Mouse (Mus musculus) T-cell, adult 2 months (primary cell): ENCODE results near the gene Fbxo44.
"Not testable (repeated sequence)": the region's sequence is repeated elsewhere in the genome, so short reads cannot be mapped to it uniquely, and the experiment has no call there.

Experiments
- DNase-seq: peaks from one replicate; pipeline ENCODE4 v3.0.0; 2022; ENCODE audit warnings: low spot score

Fbxo44 gene

GRCm38 (mm10) chr4:148130561-148131413 lies 29.5 kb downstream of the Fbxo44 start, which contains the start of gene Draxin:
Draxin (minus strand) TSS chr4:148130698.
- DNase-seq = no peak

- no peak for DNase-seq
Measured at GRCm38 (mm10) chr4:148130133-148130532, 30.1 kb downstream of the Fbxo44 start, which contains the start of gene Mad2l2. Mad2l2 (plus strand) TSS chr4:148130384.

GRCm38 (mm10) chr4:148128672-148129071 lies 31.6 kb downstream of the Fbxo44 start:
- DNase-seq = no peak

GRCm38 (mm10) chr4:148128241-148128640 lies 32.0 kb downstream of the Fbxo44 start:
- no peak for DNase-seq

- no peak for DNase-seq
Measured at GRCm38 (mm10) chr4:148122694-148123066, 37.6 kb downstream of the Fbxo44 start.

GRCm38 (mm10) chr4:148121982-148122693 lies 38.1 kb downstream of the Fbxo44 start:
- DNase-seq = no peak

GRCm38 (mm10) chr4:148121362-148121761 lies 38.9 kb downstream of the Fbxo44 start:
- DNase-seq = no peak

GRCm38 (mm10) chr4:148120555-148120954 lies 39.7 kb downstream of the Fbxo44 start:
- DNase-seq = no peak

GRCm38 (mm10) chr4:148119578-148119977 lies 40.7 kb downstream of the Fbxo44 start:
- not testable (repeated sequence) for DNase-seq

GRCm38 (mm10) chr4:148117392-148117791 lies 42.9 kb downstream of the Fbxo44 start:
- no peak for DNase-seq

GRCm38 (mm10) chr4:148116657-148117056 lies 43.6 kb downstream of the Fbxo44 start:
- DNase-seq = no peak

GRCm38 (mm10) chr4:148115467-148115866 lies 44.8 kb downstream of the Fbxo44 start:
- DNase-seq = peak; percentile 23

GRCm38 (mm10) chr4:148114758-148115391 lies 45.4 kb downstream of the Fbxo44 start:
- DNase-seq = peak; percentile 73

GRCm38 (mm10) chr4:148112519-148112918 lies 47.8 kb downstream of the Fbxo44 start:
- no peak for DNase-seq

- DNase-seq = no peak
Measured at GRCm38 (mm10) chr4:148109215-148109614, 51.1 kb downstream of the Fbxo44 start.

- DNase-seq = no peak
Measured at GRCm38 (mm10) chr4:148108565-148109100, 51.6 kb downstream of the Fbxo44 start.

- DNase-seq = no peak
Measured at GRCm38 (mm10) chr4:148107621-148108291, 52.5 kb downstream of the Fbxo44 start.

- no peak for DNase-seq
Measured at GRCm38 (mm10) chr4:148104146-148104545, 56.1 kb downstream of the Fbxo44 start.
